Mouse (Mus musculus) kidney, adult 2 months (tissue): ENCODE measurements around the gene Ccdc88b.

Experiments used
- CTCF ChIP-seq: fragments of 200-500 bp; conservative IDR thresholded peaks from 2 replicates; pipeline ENCODE4 v1.5.1; 2011; ENCODE audit warnings: low read depth, mild to moderate bottlenecking, control low read depth, low read length, moderate library complexity, mixed read lengths; ENCODE audit not compliant: insufficient read depth, insufficient read length
- POLR2A ChIP-seq: fragments of 200-500 bp; IDR thresholded peaks from one replicate; pipeline ENCODE4 v1.6.1; 2011; ENCODE audit warnings: low read depth, low read length, control low read depth

DNA sequence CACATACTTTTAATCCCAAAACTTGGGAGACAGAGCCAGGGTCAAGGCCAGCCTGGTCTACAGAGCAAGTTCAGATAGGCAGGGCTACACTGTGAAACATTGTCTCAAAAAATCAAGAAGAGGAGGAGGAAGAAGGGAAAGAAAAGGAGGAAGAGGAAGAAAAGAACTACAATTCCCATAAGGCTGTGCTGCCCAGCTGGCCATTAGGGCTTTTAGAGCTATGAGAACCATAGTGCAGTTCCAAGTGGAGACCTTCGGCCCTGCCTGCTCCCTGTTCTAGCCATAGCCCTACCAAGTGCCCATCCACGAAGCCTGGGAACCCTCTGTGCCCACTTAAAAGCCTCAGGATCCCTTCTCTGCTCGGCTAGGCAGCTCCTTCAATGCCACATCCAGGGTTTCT, 6.5 kb downstream of the Ccdc88b start:
- no peak for TF ChIP-seq CTCF
- no peak for TF ChIP-seq POLR2A
